Mouse (Mus musculus) midbrain, embryonic 11.5 days (tissue): ENCODE results near the gene Sirt2. TPM values are rescaled to one million over a fixed set of nuclear protein-coding genes. Genes with fewer than 3 reads are reported as not detected.
A peak's percentile ranks its signal among the peaks of the same experiment; 100 is the strongest.

Source experiments
- ATAC-seq: fragments of 200-750 bp; cut with Nextera tagmentation; 2 replicates; pipeline ENCODE4 v1.8.0; 2017; ENCODE audit warnings: moderate TSS enrichment, moderate library complexity; ENCODE audit not compliant: low FRiP score
- DNase-seq: peaks from one replicate; pipeline ENCODE4 v3.0.0; 2015; ENCODE audit warnings: low spot score; ENCODE audit errors: missing footprints
- H3K27ac ChIP-seq: fragments of 300-500 bp; sonication (generic); 2 replicates; pipeline ENCODE4 v1.5.1; 2014; ENCODE audit warnings: low read depth, low read length
- H3K27me3 ChIP-seq: fragments of 300-500 bp; sonication (generic); 2 replicates; pipeline ENCODE4 v1.6.1; 2014; ENCODE audit warnings: mild to moderate bottlenecking, low read length, moderate library complexity, mixed read lengths; ENCODE audit not compliant: control insufficient read depth, insufficient read depth
- H3K36me3 ChIP-seq: fragments of 300-500 bp; sonication (generic); 2 replicates; pipeline ENCODE4 v1.6.1; 2014; ENCODE audit warnings: mild to moderate bottlenecking, low read length, moderate library complexity, mixed read lengths; ENCODE audit not compliant: control insufficient read depth, insufficient read depth
- H3K4me1 ChIP-seq: fragments of 300-500 bp; sonication (generic); 2 replicates; pipeline ENCODE4 v1.6.1; 2014; ENCODE audit warnings: low read length; ENCODE audit not compliant: control insufficient read depth, insufficient read depth
- H3K4me2 ChIP-seq: fragments of 300-500 bp; sonication (generic); 2 replicates; pipeline ENCODE4 v1.6.1; 2014; ENCODE audit warnings: mild to moderate bottlenecking, moderate library complexity
- H3K4me3 ChIP-seq: fragments of 300-500 bp; sonication (generic); 2 replicates; pipeline ENCODE4 v1.5.1; 2014; ENCODE audit warnings: low read depth, low read length
- H3K9ac ChIP-seq: fragments of 300-500 bp; sonication (generic); 2 replicates; pipeline ENCODE4 v1.6.1; 2014; ENCODE audit warnings: low read length
- H3K9me3 ChIP-seq: fragments of 300-500 bp; sonication (generic); 2 replicates; pipeline ENCODE4 v1.6.1; 2016; ENCODE audit warnings: low read length; ENCODE audit not compliant: control insufficient read depth
- WGBS: fragments of 180-500 bp; shearing (Covaris S2); extraction: QIAGEN DNeasy Blood & Tissue Kit; methylation state at CpG from one replicate; pipeline ENCODE4 v1.1.7; 2014; 5-methylcytosine and 5-hydroxymethylcytosine counted together
- polyA plus RNA-seq: library from polyadenylated mRNA; unstranded; fragments of >200 nt; fragmentation: Nextera tagmentation; extraction: Ambion mirVana; gene quantifications from 2 replicates; pipeline ENCODE4 v1.2.1, GENCODE M21; 2014

Gene Sirt2
- polyA plus RNA-seq, result 66.2 and 76.5 TPM in 2 replicates

DNA sequence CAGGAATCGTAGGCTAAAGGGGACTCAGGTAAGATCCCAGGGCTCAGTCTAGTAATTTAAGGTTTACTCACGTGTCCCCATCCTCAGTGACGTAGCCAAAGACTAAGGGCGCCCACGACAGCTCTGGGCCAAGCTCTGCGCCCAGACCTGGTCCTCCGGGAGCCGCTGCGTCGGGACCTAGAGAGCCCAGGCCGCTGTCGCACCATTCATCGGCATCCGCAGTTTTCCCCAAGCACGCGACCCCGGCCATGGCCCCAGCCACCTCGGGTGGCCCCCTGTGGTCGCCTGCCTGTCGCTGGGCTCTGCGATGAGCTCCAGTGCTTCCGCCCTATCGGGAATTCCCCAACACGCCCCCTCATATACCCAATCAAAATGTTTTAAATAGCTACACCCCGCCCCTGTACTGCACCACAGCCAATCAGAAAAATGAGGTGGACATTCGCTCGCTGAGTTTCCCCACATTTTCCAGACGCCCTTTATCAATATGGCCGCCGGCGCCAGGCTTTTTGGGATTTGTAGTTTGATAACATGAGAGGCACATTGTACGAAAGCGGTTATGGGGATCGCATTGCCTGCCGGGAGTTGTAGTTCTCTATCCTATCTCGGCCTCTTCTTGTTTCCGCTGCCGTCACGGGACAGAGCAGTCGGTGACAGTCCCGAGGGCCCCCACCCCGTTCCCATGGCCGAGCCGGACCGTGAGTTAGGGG is at the start of gene Sirt2:
Sirt2 (plus strand) TSS at position 563 of the 707 bp plus-strand sequence.
- peak within 1 kb of the TSS; percentile 65 for H3K4me2 ChIP-seq
- DNase-seq, result peak; percentile 99
- no peaks in the 10 kb centered on the region for H3K27me3 ChIP-seq
- peaks cover 15% of the 10 kb centered on the region for H3K4me1 ChIP-seq
- H3K9me3 ChIP-seq, result no peaks in the 10 kb centered on the region
- H3K9ac ChIP-seq, result peak within 1 kb of the TSS; percentile 66
- peak within 1 kb of the TSS; percentile 78 for H3K4me3 ChIP-seq
- no peaks in the 10 kb centered on the region for H3K36me3 ChIP-seq
- no peak within 1 kb of the TSS for H3K27ac ChIP-seq
- peak; percentile 99 for ATAC-seq
- under 1% methylated on average over 45 of the region's 45 CpGs for WGBS

DNA sequence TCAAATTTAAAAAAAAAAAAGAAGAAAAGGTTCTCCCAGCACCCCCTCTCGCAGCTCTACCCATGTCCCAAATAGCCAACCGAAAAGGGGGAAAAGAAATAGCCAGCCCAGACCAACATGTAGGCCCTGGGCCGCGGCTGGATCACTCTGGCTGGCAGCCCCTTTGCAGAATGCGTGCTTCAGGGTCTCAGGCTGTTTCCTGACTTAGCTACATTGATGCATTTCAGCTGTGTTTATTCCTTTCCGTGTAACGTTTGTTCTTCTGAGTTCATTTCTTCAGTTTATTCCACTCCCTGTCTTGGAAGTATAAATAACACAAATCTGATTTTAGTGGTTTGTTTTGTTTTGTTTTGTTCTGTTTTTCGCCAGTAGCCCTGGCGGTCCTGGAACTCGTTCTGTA is 48.8 kb upstream of the Sirt2 start:
- 90% methylated on average over 10 of the region's 10 CpGs for WGBS

DNA sequence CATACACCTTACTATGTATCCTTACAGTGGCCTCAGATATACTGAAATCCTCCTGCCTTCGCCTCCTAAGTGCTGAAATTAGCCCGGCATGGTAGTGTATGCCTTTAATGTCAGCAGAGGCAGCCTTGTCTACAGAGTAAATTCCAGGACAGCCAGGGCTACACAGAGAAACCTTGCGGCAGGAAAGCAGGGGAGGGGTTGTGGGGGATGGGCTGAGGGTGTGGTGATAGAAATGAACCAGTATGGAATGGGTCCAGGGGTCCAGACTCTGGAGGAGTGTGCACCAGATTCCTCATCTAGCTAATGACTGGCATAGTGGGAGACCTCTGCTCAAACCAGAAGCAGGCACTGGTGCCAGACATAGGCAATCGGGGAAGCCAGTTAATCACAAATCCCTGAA is 47.4 kb upstream of the Sirt2 start:
- no peak for DNase-seq
- 70% methylated on average over 4 of the region's 4 CpGs for WGBS
- H3K27ac ChIP-seq, result no peak overlapping the region
- no peaks in the 10 kb centered on the region; the same call in 1 of the 2 replicates for H3K27me3 ChIP-seq
- no peak overlapping the region for H3K4me2 ChIP-seq
- no peak for ATAC-seq
- H3K4me1 ChIP-seq, result no peaks in the 10 kb centered on the region
- no peak overlapping the region for H3K9ac ChIP-seq
- no peaks in the 10 kb centered on the region for H3K36me3 ChIP-seq
- H3K9me3 ChIP-seq, result no peaks in the 10 kb centered on the region
- H3K4me3 ChIP-seq, result no peak overlapping the region

More for the DNA sequence above, 48.8 kb upstream of the Sirt2 start:
- Histone ChIP-seq H3K9me3 (no peaks in the 10 kb centered on the region), H3K27me3 (no peaks in the 10 kb centered on the region; the same call in 1 of the 2 replicates), H3K4me1 (no peaks in the 10 kb centered on the region), H3K4me3 (no peak overlapping the region), H3K36me3 (no peaks in the 10 kb centered on the region), H3K4me2 (no peak overlapping the region), H3K27ac (no peak overlapping the region), H3K9ac (no peak overlapping the region)
- peak; percentile 85 for DNase-seq
- no peak for ATAC-seq

DNA sequence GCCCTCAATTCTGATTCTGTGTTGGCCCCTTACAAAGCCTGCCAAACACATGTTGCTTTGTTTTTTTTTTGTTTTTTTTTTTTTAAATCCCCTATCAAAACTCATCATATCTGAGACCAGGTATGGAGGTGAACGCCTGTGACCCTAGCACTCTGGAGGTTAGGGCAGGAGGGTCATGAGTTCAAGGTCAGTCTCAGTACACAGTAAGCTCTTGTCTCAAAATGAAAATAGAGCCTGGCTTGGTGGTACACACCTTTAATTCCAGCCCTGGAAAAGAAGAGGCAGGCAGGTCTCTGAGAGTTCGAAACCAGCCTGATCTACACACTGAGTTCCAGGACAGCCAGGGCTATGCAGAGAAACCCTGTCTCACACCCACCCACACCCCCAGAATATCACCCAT is 46.9 kb upstream of the Sirt2 start:
- H3K4me1 ChIP-seq, result no peaks in the 10 kb centered on the region
- no peaks in the 10 kb centered on the region for H3K36me3 ChIP-seq
- no peak overlapping the region for H3K4me2 ChIP-seq
- 77% methylated on average over 2 of the region's 2 CpGs for WGBS
- H3K9ac ChIP-seq, result no peak overlapping the region
- ATAC-seq (no peak), DNase-seq (no peak)
- H3K27ac ChIP-seq, result no peak overlapping the region
- H3K9me3 ChIP-seq, result no peaks in the 10 kb centered on the region
- no peaks in the 10 kb centered on the region; the same call in 1 of the 2 replicates for H3K27me3 ChIP-seq
- no peak overlapping the region for H3K4me3 ChIP-seq

DNA sequence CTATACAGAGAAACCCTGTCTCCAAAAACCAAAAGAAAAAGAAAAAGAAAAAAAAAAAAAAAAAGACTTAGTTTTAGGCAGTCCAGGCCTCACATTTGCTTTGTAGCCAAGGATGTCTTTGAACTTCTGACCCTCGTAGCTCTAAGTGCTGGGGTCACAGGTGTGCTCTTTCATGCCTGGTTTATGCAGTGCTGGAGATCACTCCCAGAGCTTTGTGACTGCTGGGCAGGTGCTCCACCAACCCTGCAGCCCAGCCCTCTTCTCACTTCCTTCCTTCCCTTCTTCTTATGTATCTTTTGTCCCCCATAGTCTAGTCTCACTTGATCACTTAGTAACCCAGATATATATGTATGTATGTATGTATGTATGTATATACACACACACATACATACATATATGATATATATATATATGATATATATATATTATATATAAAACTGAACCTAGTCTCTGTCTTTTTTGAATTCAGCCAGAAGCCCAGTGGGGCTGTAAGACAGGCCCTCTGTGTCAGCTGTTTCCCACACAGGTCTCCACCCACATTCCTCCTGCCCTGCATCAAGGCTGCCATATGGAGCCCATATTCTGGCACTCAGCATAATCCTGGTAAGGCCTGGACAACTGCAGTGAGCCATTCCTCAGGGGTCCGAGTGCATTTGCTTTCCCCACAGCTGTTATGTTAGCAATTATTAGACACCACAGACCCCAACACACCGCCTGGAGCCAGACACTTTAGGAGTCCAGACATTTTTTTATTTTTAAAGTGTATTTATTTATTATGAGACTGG is 45.6 kb upstream of the Sirt2 start:
- Histone ChIP-seq H3K4me1 (no peaks in the 10 kb centered on the region), H3K27me3 (no peaks in the 10 kb centered on the region; the same call in 1 of the 2 replicates), H3K27ac (no peak overlapping the region), H3K36me3 (no peaks in the 10 kb centered on the region), H3K9me3 (no peaks in the 10 kb centered on the region), H3K9ac (no peak overlapping the region), H3K4me3 (no peak overlapping the region), H3K4me2 (no peak overlapping the region)
- no peak for ATAC-seq
- whole genome bisulfite sequencing, result 82% methylated on average over 3 of the region's 3 CpGs
- DNase-seq, result no peak

DNA sequence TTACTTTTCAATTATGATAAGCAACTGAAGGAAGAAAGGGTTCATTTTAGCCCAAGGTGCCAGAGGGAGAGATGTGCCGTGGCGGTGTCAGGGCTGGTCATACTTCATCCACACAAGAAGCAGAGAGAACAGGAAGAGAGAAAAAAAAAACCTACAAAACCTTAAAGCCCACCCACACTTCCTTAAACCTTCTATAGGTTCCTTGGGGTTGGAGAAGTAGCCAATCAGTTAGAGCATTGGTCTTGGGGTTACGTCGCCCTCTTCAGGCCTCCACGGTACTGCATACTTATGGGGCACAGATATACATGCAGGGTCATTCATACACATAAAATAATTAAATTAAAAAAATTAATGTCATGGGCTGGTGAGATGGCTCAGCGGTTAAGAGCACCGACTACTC is 44.5 kb upstream of the Sirt2 start:
- no peaks in the 10 kb centered on the region for H3K9me3 ChIP-seq
- H3K4me1 ChIP-seq, result no peaks in the 10 kb centered on the region
- ATAC-seq (no peak), DNase-seq (peak; percentile 84)
- no peaks in the 10 kb centered on the region for H3K36me3 ChIP-seq
- WGBS, result 95% methylated on average over 7 of the region's 7 CpGs
- H3K9ac ChIP-seq, result no peak overlapping the region
- no peaks in the 10 kb centered on the region; the same call in 1 of the 2 replicates for H3K27me3 ChIP-seq
- H3K4me3 ChIP-seq, result no peak overlapping the region
- no peak overlapping the region for H3K4me2 ChIP-seq
- H3K27ac ChIP-seq, result no peak overlapping the region

DNA sequence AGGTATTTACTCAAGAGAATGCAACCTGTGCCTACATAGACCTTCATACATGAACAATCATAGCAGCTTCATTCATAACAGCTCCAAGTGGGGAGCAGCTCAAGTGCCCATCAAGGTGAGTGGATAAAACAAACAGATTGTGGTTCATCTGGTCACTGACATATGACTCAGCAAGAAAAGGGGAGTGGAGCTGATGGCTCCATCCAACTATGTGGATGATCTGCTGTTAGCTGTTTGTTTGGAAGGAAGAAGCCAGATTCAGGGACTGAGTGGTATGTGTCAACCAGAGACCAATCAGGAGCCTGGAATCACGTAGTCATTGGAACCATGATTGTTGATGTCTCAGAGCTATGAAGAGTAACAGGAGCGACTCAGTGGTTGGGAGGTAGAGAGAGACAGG is 41.9 kb upstream of the Sirt2 start:
- no peak overlapping the region for H3K27ac ChIP-seq
- H3K9me3 ChIP-seq, result no peaks in the 10 kb centered on the region
- 96% methylated on average over 2 of the region's 2 CpGs for WGBS
- H3K27me3 ChIP-seq, result no peaks in the 10 kb centered on the region
- H3K4me2 ChIP-seq, result no peak overlapping the region
- H3K36me3 ChIP-seq, result no peaks in the 10 kb centered on the region
- no peak overlapping the region for H3K9ac ChIP-seq
- H3K4me3 ChIP-seq, result no peak overlapping the region
- DNase-seq (no peak), ATAC-seq (no peak)
- H3K4me1 ChIP-seq, result no peaks in the 10 kb centered on the region

DNA sequence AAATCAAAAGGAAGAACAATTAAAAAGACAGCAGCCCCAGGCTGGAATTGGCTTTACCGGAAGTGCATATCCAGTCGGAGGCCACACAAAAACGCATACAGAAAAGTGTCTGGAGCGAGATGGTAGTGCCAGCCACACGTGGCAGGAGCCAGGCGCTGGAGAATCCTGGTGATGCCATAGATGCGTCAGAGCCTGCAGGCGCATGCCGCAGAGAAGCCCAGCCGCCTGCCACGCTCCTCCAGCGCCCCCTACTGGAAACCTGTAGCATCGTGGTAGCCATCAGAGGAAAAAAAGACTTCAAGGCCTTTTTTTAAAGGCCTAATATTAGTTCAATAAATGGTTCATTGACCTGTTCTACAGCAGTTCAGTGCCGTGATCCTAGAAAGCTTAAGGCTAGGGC is 39.9 kb upstream of the Sirt2 start:
- Histone ChIP-seq H3K4me3 (no peak overlapping the region), H3K36me3 (no peaks in the 10 kb centered on the region), H3K27me3 (no peaks in the 10 kb centered on the region; the same call in 1 of the 2 replicates), H3K9me3 (no peaks in the 10 kb centered on the region), H3K27ac (no peak overlapping the region), H3K4me2 (no peak overlapping the region), H3K4me1 (no peaks in the 10 kb centered on the region), H3K9ac (no peak overlapping the region)
- WGBS, result 7% methylated on average over 14 of the region's 14 CpGs
- DNase-seq (peak; percentile 97), ATAC-seq (peak; percentile 62; the same call in 1 of the 2 replicates)
